Mouse (Mus musculus): ENCODE results near the gene Hivep2. TPM values are rescaled to one million over a fixed set of nuclear protein-coding genes. Genes with fewer than 3 reads are reported as not detected.

Gene Hivep2
- polyA plus RNA-seq, 1 experiment, result 8.7 TPM

GRCm38 (mm10) chr10:14144840-14145239 lies 179.0 kb downstream of the Hivep2 start:
- H3K4me3 ChIP-seq (ENCODE audit: extremely low read depth, insufficient read depth, insufficient read length), result no peak overlapping the region
- H3K36me3 ChIP-seq (ENCODE audit: control insufficient read depth, insufficient read depth, low read length), result peaks cover 41% of the 10 kb centered on the region
- no peak overlapping the region for H3K27ac ChIP-seq (ENCODE audit: insufficient read depth, low read length)
- TF ChIP-seq CTCF (IDR thresholded peaks at IDR 0.05; ENCODE audit: extremely low read depth, insufficient read depth, insufficient read length, insufficient replicate concordance), result no peak
- TF ChIP-seq POLR2A (IDR thresholded peaks at IDR 0.05; ENCODE audit: low read depth, low read length), result no peak
- DNase-seq (ENCODE audit: low read depth in 1 of 2, low spot score in 2 of 2), result no peak
- no peaks in the 10 kb centered on the region for H3K4me1 ChIP-seq (ENCODE audit: control insufficient read depth, insufficient read depth, insufficient read length)
- H3K27me3 ChIP-seq (ENCODE audit: control insufficient read depth, insufficient read depth, low read length), result no peaks in the 10 kb centered on the region
- 91% methylated on average over 3 of the region's 3 CpGs for WGBS

GRCm38 (mm10) chr10:14164829-14165228 lies 199.0 kb downstream of the Hivep2 start:
- Histone ChIP-seq H3K4me3 (ENCODE audit: extremely low read depth, insufficient read depth, insufficient read length) (no peak overlapping the region), H3K36me3 (ENCODE audit: control insufficient read depth, insufficient read depth, low read length) (no peaks in the 10 kb centered on the region), H3K4me1 (ENCODE audit: control insufficient read depth, insufficient read depth, insufficient read length) (no peaks in the 10 kb centered on the region), H3K27ac (ENCODE audit: insufficient read depth, low read length) (no peak overlapping the region), H3K27me3 (ENCODE audit: control insufficient read depth, insufficient read depth, low read length) (no peaks in the 10 kb centered on the region)
- TF ChIP-seq CTCF (IDR thresholded peaks at IDR 0.05; ENCODE audit: extremely low read depth, insufficient read depth, insufficient read length, insufficient replicate concordance), result no peak
- no peak for TF ChIP-seq POLR2A (IDR thresholded peaks at IDR 0.05; ENCODE audit: low read depth, low read length)
- no peak for DNase-seq (ENCODE audit: low read depth in 1 of 2, low spot score in 2 of 2)
- WGBS, result 82% methylated on average over 7 of the region's 7 CpGs

- Histone ChIP-seq H3K4me1 (ENCODE audit: control insufficient read depth, insufficient read depth, insufficient read length) (no peaks in the 10 kb centered on the region), H3K36me3 (ENCODE audit: control insufficient read depth, insufficient read depth, low read length) (no peaks in the 10 kb centered on the region), H3K27ac (ENCODE audit: insufficient read depth, low read length) (no peak overlapping the region), H3K4me3 (ENCODE audit: extremely low read depth, insufficient read depth, insufficient read length) (no peak overlapping the region), H3K27me3 (ENCODE audit: control insufficient read depth, insufficient read depth, low read length) (no peaks in the 10 kb centered on the region)
- 50% methylated on average over 6 of the region's 6 CpGs for WGBS
- TF ChIP-seq POLR2A (IDR thresholded peaks at IDR 0.05; ENCODE audit: low read depth, low read length), result no peak
- TF ChIP-seq CTCF (IDR thresholded peaks at IDR 0.05; ENCODE audit: extremely low read depth, insufficient read depth, insufficient read length, insufficient replicate concordance), result no peak
- no peak for DNase-seq (ENCODE audit: low read depth in 1 of 2, low spot score in 2 of 2)
Observed at GRCm38 (mm10) chr10:14168197-14168844, 202.4 kb downstream of the Hivep2 start.

GRCm38 (mm10) chr10:14168869-14169566 lies 203.1 kb downstream of the Hivep2 start:
- Histone ChIP-seq H3K4me3 (ENCODE audit: extremely low read depth, insufficient read depth, insufficient read length) (no peak overlapping the region), H3K27me3 (ENCODE audit: control insufficient read depth, insufficient read depth, low read length) (no peaks in the 10 kb centered on the region), H3K27ac (ENCODE audit: insufficient read depth, low read length) (no peak overlapping the region), H3K4me1 (ENCODE audit: control insufficient read depth, insufficient read depth, insufficient read length) (peaks cover under 1% of the 10 kb centered on the region; the same call in 1 of the 2 replicates), H3K36me3 (ENCODE audit: control insufficient read depth, insufficient read depth, low read length) (no peaks in the 10 kb centered on the region)
- 59% methylated on average over 5 of the region's 5 CpGs for WGBS
- DNase-seq (ENCODE audit: low read depth in 1 of 2, low spot score in 2 of 2), result no peak
- no peak for TF ChIP-seq POLR2A (IDR thresholded peaks at IDR 0.05; ENCODE audit: low read depth, low read length)

GRCm38 (mm10) chr10:14174124-14174523 lies 208.2 kb downstream of the Hivep2 start:
- DNase-seq (ENCODE audit: low read depth in 1 of 2, low spot score in 2 of 2), result no peak
- no peaks in the 10 kb centered on the region for H3K27me3 ChIP-seq (ENCODE audit: control insufficient read depth, insufficient read depth, low read length)
- H3K27ac ChIP-seq (ENCODE audit: insufficient read depth, low read length), result no peak overlapping the region
- no peak overlapping the region for H3K4me3 ChIP-seq (ENCODE audit: extremely low read depth, insufficient read depth, insufficient read length)
- H3K36me3 ChIP-seq (ENCODE audit: control insufficient read depth, insufficient read depth, low read length), result no peaks in the 10 kb centered on the region
- H3K4me1 ChIP-seq (ENCODE audit: control insufficient read depth, insufficient read depth, insufficient read length), result peaks cover 3% of the 10 kb centered on the region; the same call in 1 of the 2 replicates
- TF ChIP-seq POLR2A (IDR thresholded peaks at IDR 0.05; ENCODE audit: low read depth, low read length), result no peak
- no peak for TF ChIP-seq CTCF (IDR thresholded peaks at IDR 0.05; ENCODE audit: extremely low read depth, insufficient read depth, insufficient read length, insufficient replicate concordance)
- 6% methylated on average over 4 of the region's 4 CpGs for WGBS

GRCm38 (mm10) chr10:14179424-14180339 lies 213.8 kb downstream of the Hivep2 start:
- no peaks in the 10 kb centered on the region for H3K27me3 ChIP-seq (ENCODE audit: control insufficient read depth, insufficient read depth, low read length)
- 80% methylated on average over 19 of the region's 19 CpGs for WGBS

More at GRCm38 (mm10) chr10:14179424-14180339, 213.8 kb downstream of the Hivep2 start:
- Histone ChIP-seq H3K4me3 (ENCODE audit: extremely low read depth, insufficient read depth, insufficient read length) (no peak overlapping the region), H3K4me1 (ENCODE audit: control insufficient read depth, insufficient read depth, insufficient read length) (no peaks in the 10 kb centered on the region), H3K36me3 (ENCODE audit: control insufficient read depth, insufficient read depth, low read length) (no peaks in the 10 kb centered on the region), H3K27ac (ENCODE audit: insufficient read depth, low read length) (no peak overlapping the region)
- TF ChIP-seq POLR2A (IDR thresholded peaks at IDR 0.05; ENCODE audit: low read depth, low read length) (no peak), CTCF (IDR thresholded peaks at IDR 0.05; ENCODE audit: extremely low read depth, insufficient read depth, insufficient read length, insufficient replicate concordance) (no peak)
- DNase-seq (ENCODE audit: low read depth in 1 of 2, low spot score in 2 of 2), result no peak

All from spleen, adult 2 months (tissue).